Mouse (Mus musculus) liver, embryonic 11.5 days (tissue): ENCODE results near the gene Dmrta1. TPM values are rescaled to one million over a fixed set of nuclear protein-coding genes. Genes with fewer than 3 reads are reported as not detected.
A peak's percentile ranks its signal among the peaks of the same experiment; 100 is the strongest.

Experiments used
- ATAC-seq: fragments of 200-750 bp; cut with Nextera tagmentation; replicated peaks from 2 replicates; pipeline ENCODE4 v1.8.0; 2017; ENCODE audit warnings: moderate number of reproducible peaks, mild to moderate bottlenecking, moderate TSS enrichment, moderate library complexity; ENCODE audit not compliant: low FRiP score
- DNase-seq: peaks from one replicate; pipeline ENCODE4 v3.0.0-alpha.2; 2017; ENCODE audit warnings: low spot score
- H3K27ac ChIP-seq: fragments of 300-500 bp; sonication (generic); 2 replicates; pipeline ENCODE4 v1.5.1; 2014; ENCODE audit warnings: mild to moderate bottlenecking, low read depth, low read length, control low read depth
- H3K27me3 ChIP-seq: fragments of 300-500 bp; sonication (generic); replicated peaks from 2 replicates; pipeline ENCODE4 v1.6.1; 2014; ENCODE audit warnings: low read length, mixed read lengths; ENCODE audit not compliant: control insufficient read depth, insufficient read depth
- H3K36me3 ChIP-seq: fragments of 300-500 bp; sonication (generic); 2 replicates; pipeline ENCODE4 v1.6.1; 2014; ENCODE audit warnings: mild to moderate bottlenecking, low read length, moderate library complexity, mixed read lengths; ENCODE audit not compliant: control insufficient read depth, insufficient read depth
- H3K4me1 ChIP-seq: fragments of 300-500 bp; sonication (generic); replicated peaks from 2 replicates; pipeline ENCODE4 v1.6.1; 2014; ENCODE audit warnings: low read length, mixed read lengths; ENCODE audit not compliant: control insufficient read depth, insufficient read depth
- H3K4me2 ChIP-seq: fragments of 300-500 bp; sonication (generic); 2 replicates; pipeline ENCODE4 v1.6.1; 2014; ENCODE audit warnings: mild to moderate bottlenecking, control low read depth, moderate library complexity
- H3K4me3 ChIP-seq: fragments of 300-500 bp; sonication (generic); 2 replicates; pipeline ENCODE4 v1.5.1; 2014; ENCODE audit warnings: low read depth, low read length, control low read depth
- H3K9ac ChIP-seq: fragments of 300-500 bp; sonication (generic); 2 replicates; pipeline ENCODE4 v1.6.1; 2014; ENCODE audit warnings: low read depth, low read length, control low read depth
- H3K9me3 ChIP-seq: fragments of 300-500 bp; sonication (generic); 2 replicates; pipeline ENCODE4 v1.6.1; 2016; ENCODE audit warnings: low read length, inconsistent platforms, mixed read lengths; ENCODE audit not compliant: control insufficient read depth
- WGBS: fragments of 180-500 bp; shearing (Covaris S2); extraction: QIAGEN DNeasy Blood & Tissue Kit; methylation state at CpG from one replicate; pipeline ENCODE4 v1.1.7; 2014; 5-methylcytosine and 5-hydroxymethylcytosine counted together
- polyA plus RNA-seq: library from polyadenylated mRNA; unstranded; fragments of >200 nt; fragmentation: Nextera tagmentation; extraction: Ambion mirVana; gene quantifications from 2 replicates; pipeline ENCODE4 v1.2.1, GENCODE M21; 2014

Gene Dmrta1
- polyA plus RNA-seq, 1 experiment from 2014 or later: not detected

- Histone ChIP-seq H3K27ac (no peak overlapping the region), H3K36me3 (no peaks in the 10 kb centered on the region), H3K27me3 (no peaks in the 10 kb centered on the region), H3K9me3 (no peaks in the 10 kb centered on the region), H3K4me2 (no peak overlapping the region), H3K4me1 (no peaks in the 10 kb centered on the region), H3K9ac (no peak overlapping the region), H3K4me3 (no peak overlapping the region)
- no peak for ATAC-seq
- WGBS: 83% methylated on average over 2 of the region's 2 CpGs
- no peak for DNase-seq
Measured at GRCm38 (mm10) chr4:89663406-89663805, 15.8 kb upstream of the Dmrta1 start.

GRCm38 (mm10) chr4:89674711-89675110, 4.5 kb upstream of the Dmrta1 start:
- 74% methylated on average over 3 of the region's 3 CpGs for WGBS
- H3K4me3 ChIP-seq: no peak overlapping the region
- no peak overlapping the region for H3K9ac ChIP-seq
- no peaks in the 10 kb centered on the region for H3K9me3 ChIP-seq
- H3K4me1 ChIP-seq: no peaks in the 10 kb centered on the region
- no peaks in the 10 kb centered on the region for H3K27me3 ChIP-seq
- ATAC-seq (no peak), DNase-seq (no peak)
- H3K27ac ChIP-seq: no peak overlapping the region
- H3K36me3 ChIP-seq: no peaks in the 10 kb centered on the region
- H3K4me2 ChIP-seq: no peak overlapping the region

GRCm38 (mm10) chr4:89677903-89678302, 1.3 kb upstream of the Dmrta1 start:
- H3K27ac ChIP-seq: no peak overlapping the region
- 87% methylated on average over 7 of the region's 7 CpGs for WGBS

GRCm38 (mm10) chr4:89678713-89679112, 523 bp upstream of the Dmrta1 start:
- no peaks in the 10 kb centered on the region for H3K4me1 ChIP-seq
- 77% methylated on average over 5 of the region's 5 CpGs for WGBS
- H3K27ac ChIP-seq: no peak overlapping the region
- H3K9ac ChIP-seq: no peak overlapping the region
- no peak overlapping the region for H3K4me2 ChIP-seq
- no peak for ATAC-seq
- H3K27me3 ChIP-seq: no peaks in the 10 kb centered on the region
- DNase-seq: no peak
- H3K9me3 ChIP-seq: no peaks in the 10 kb centered on the region
- no peak overlapping the region for H3K4me3 ChIP-seq
- no peaks in the 10 kb centered on the region for H3K36me3 ChIP-seq

More at GRCm38 (mm10) chr4:89677903-89678302, 1.3 kb upstream of the Dmrta1 start:
- no peak overlapping the region for H3K9ac ChIP-seq
- H3K27me3 ChIP-seq: no peaks in the 10 kb centered on the region
- no peak overlapping the region for H3K4me2 ChIP-seq
- ATAC-seq (no peak), DNase-seq (no peak)
- H3K4me1 ChIP-seq: no peaks in the 10 kb centered on the region
- H3K9me3 ChIP-seq: no peaks in the 10 kb centered on the region
- H3K36me3 ChIP-seq: no peaks in the 10 kb centered on the region
- H3K4me3 ChIP-seq: no peak overlapping the region

GRCm38 (mm10) chr4:89687961-89688803, 8.9 kb downstream of the Dmrta1 start:
- H3K4me1 ChIP-seq: no peaks in the 10 kb centered on the region
- no peak overlapping the region for H3K9ac ChIP-seq
- H3K4me3 ChIP-seq: peak overlapping the region; percentile 46
- H3K9me3 ChIP-seq: no peaks in the 10 kb centered on the region
- ATAC-seq: peak; percentile 53
- H3K4me2 ChIP-seq: peak overlapping the region; percentile 65
- H3K27ac ChIP-seq: no peak overlapping the region
- peaks cover 42% of the 10 kb centered on the region for H3K27me3 ChIP-seq
- no peaks in the 10 kb centered on the region for H3K36me3 ChIP-seq
- DNase-seq: peak; percentile 50
- WGBS: 2% methylated on average over 76 of the region's 78 CpGs

GRCm38 (mm10) chr4:89688804-89689497, 9.7 kb downstream of the Dmrta1 start:
- H3K4me2 ChIP-seq: peak overlapping the region; percentile 65
- 3% methylated on average over 16 of the region's 16 CpGs for WGBS
- no peak for ATAC-seq
- DNase-seq: no peak
- H3K36me3 ChIP-seq: no peaks in the 10 kb centered on the region
- no peaks in the 10 kb centered on the region for H3K9me3 ChIP-seq
- H3K4me3 ChIP-seq: peak overlapping the region; percentile 46
- H3K4me1 ChIP-seq: no peaks in the 10 kb centered on the region
- peaks cover 42% of the 10 kb centered on the region for H3K27me3 ChIP-seq
- H3K27ac ChIP-seq: no peak overlapping the region
- H3K9ac ChIP-seq: no peak overlapping the region

GRCm38 (mm10) chr4:89691936-89692335, 12.7 kb downstream of the Dmrta1 start:
- Histone ChIP-seq H3K4me3 (no peak overlapping the region), H3K9ac (no peak overlapping the region), H3K4me2 (no peak overlapping the region), H3K4me1 (no peaks in the 10 kb centered on the region), H3K27me3 (peaks cover 40% of the 10 kb centered on the region), H3K27ac (no peak overlapping the region), H3K9me3 (no peaks in the 10 kb centered on the region), H3K36me3 (no peaks in the 10 kb centered on the region)
- 84% methylated on average over 6 of the region's 6 CpGs for WGBS
- ATAC-seq (no peak), DNase-seq (no peak)

- 29% methylated on average over 1 of the region's 1 CpGs for WGBS
Measured at GRCm38 (mm10) chr4:89692780-89693179, 13.5 kb downstream of the Dmrta1 start.

More at GRCm38 (mm10) chr4:89692780-89693179, 13.5 kb downstream of the Dmrta1 start:
- H3K27ac ChIP-seq: no peak overlapping the region
- H3K4me2 ChIP-seq: no peak overlapping the region
- no peaks in the 10 kb centered on the region for H3K4me1 ChIP-seq
- H3K27me3 ChIP-seq: peaks cover 32% of the 10 kb centered on the region
- no peaks in the 10 kb centered on the region for H3K9me3 ChIP-seq
- no peak overlapping the region for H3K9ac ChIP-seq
- no peaks in the 10 kb centered on the region for H3K36me3 ChIP-seq
- ATAC-seq: no peak
- no peak overlapping the region for H3K4me3 ChIP-seq
- no peak for DNase-seq
